Mouse (Mus musculus): ENCODE measurements around the gene Hcn1. TPM values are rescaled to one million over a fixed set of nuclear protein-coding genes. Genes with fewer than 3 reads are reported as not detected.

Hcn1 gene
- polyA plus RNA-seq, 1 experiment from 2014 or later = 0.29 TPM

- Histone ChIP-seq H3K9me3 (replicated peaks; ENCODE audit: control insufficient read depth, low read length) (no peaks in the 10 kb centered on the region), H3K36me3 (ENCODE audit: control insufficient read depth, insufficient read depth, low read length) (no peaks in the 10 kb centered on the region), H3K4me3 (ENCODE audit: low read depth, low read length) (no peak overlapping the region), H3K4me1 (ENCODE audit: control insufficient read depth, insufficient read depth, low read length) (peaks cover 10% of the 10 kb centered on the region; the same call in 1 of the 2 replicates), H3K27me3 (replicated peaks; ENCODE audit: control insufficient read depth, insufficient read depth, low read length) (peaks cover 14% of the 10 kb centered on the region), H3K27ac (ENCODE audit: low read depth, low read length) (no peak overlapping the region), H3K9ac (ENCODE audit: low read length) (no peak overlapping the region), H3K4me2 (ENCODE audit: low read length) (peak overlapping the region; percentile 90; the same call in 1 of the 2 replicates)
- DNase-seq (ENCODE audit: low spot score) = peak; percentile 49
- no peak for ATAC-seq
- WGBS = 41% methylated on average over 7 of the region's 7 CpGs
Observed at GRCm38 (mm10) chr13:117604073-117604472, 2.0 kb downstream of the Hcn1 start.

GRCm38 (mm10) chr13:117604971-117605750, 3.0 kb downstream of the Hcn1 start:
- Histone ChIP-seq H3K27me3 (replicated peaks; ENCODE audit: control insufficient read depth, insufficient read depth, low read length) (peaks cover 14% of the 10 kb centered on the region), H3K9me3 (replicated peaks; ENCODE audit: control insufficient read depth, low read length) (no peaks in the 10 kb centered on the region), H3K4me1 (ENCODE audit: control insufficient read depth, insufficient read depth, low read length) (peaks cover 10% of the 10 kb centered on the region; the same call in 1 of the 2 replicates), H3K36me3 (ENCODE audit: control insufficient read depth, insufficient read depth, low read length) (no peaks in the 10 kb centered on the region), H3K4me3 (ENCODE audit: low read depth, low read length) (no peak overlapping the region), H3K4me2 (ENCODE audit: low read length) (no peak overlapping the region), H3K27ac (ENCODE audit: low read depth, low read length) (no peak overlapping the region), H3K9ac (ENCODE audit: low read length) (no peak overlapping the region)
- ATAC-seq (no peak), DNase-seq (ENCODE audit: low spot score) (peak; percentile 2)
- 87% methylated on average over 5 of the region's 5 CpGs for WGBS

- H3K27me3 ChIP-seq (replicated peaks; ENCODE audit: control insufficient read depth, insufficient read depth, low read length) = no peaks in the 10 kb centered on the region
- no peak for DNase-seq (ENCODE audit: low spot score)
- no peak overlapping the region for H3K4me2 ChIP-seq (ENCODE audit: low read length)
- no peak overlapping the region for H3K27ac ChIP-seq (ENCODE audit: low read depth, low read length)
- H3K36me3 ChIP-seq (ENCODE audit: control insufficient read depth, insufficient read depth, low read length) = no peaks in the 10 kb centered on the region
- H3K9ac ChIP-seq (ENCODE audit: low read length) = no peak overlapping the region
- no peaks in the 10 kb centered on the region for H3K4me1 ChIP-seq (ENCODE audit: control insufficient read depth, insufficient read depth, low read length)
- no peak for ATAC-seq
- H3K4me3 ChIP-seq (ENCODE audit: low read depth, low read length) = no peak overlapping the region
- 97% methylated on average over 2 of the region's 2 CpGs for WGBS
- no peaks in the 10 kb centered on the region for H3K9me3 ChIP-seq (replicated peaks; ENCODE audit: control insufficient read depth, low read length)
Observed at GRCm38 (mm10) chr13:117611881-117612280, 9.8 kb downstream of the Hcn1 start.

GRCm38 (mm10) chr13:117619544-117619943, 17.4 kb downstream of the Hcn1 start:
- H3K4me1 ChIP-seq (ENCODE audit: control insufficient read depth, insufficient read depth, low read length) = no peaks in the 10 kb centered on the region
- H3K27me3 ChIP-seq (replicated peaks; ENCODE audit: control insufficient read depth, insufficient read depth, low read length) = no peaks in the 10 kb centered on the region
- WGBS = 87% methylated on average over 7 of the region's 7 CpGs
- no peak overlapping the region for H3K4me2 ChIP-seq (ENCODE audit: low read length)
- no peak for DNase-seq (ENCODE audit: low spot score)
- no peak overlapping the region for H3K4me3 ChIP-seq (ENCODE audit: low read depth, low read length)
- H3K27ac ChIP-seq (ENCODE audit: low read depth, low read length) = no peak overlapping the region
- no peaks in the 10 kb centered on the region for H3K9me3 ChIP-seq (replicated peaks; ENCODE audit: control insufficient read depth, low read length)
- no peak for ATAC-seq
- no peak overlapping the region for H3K9ac ChIP-seq (ENCODE audit: low read length)
- H3K36me3 ChIP-seq (ENCODE audit: control insufficient read depth, insufficient read depth, low read length) = no peaks in the 10 kb centered on the region

- Histone ChIP-seq H3K27ac (ENCODE audit: low read depth, low read length) (no peak overlapping the region), H3K4me2 (ENCODE audit: low read length) (no peak overlapping the region), H3K4me3 (ENCODE audit: low read depth, low read length) (no peak overlapping the region), H3K9ac (ENCODE audit: low read length) (no peak overlapping the region), H3K9me3 (replicated peaks; ENCODE audit: control insufficient read depth, low read length) (no peaks in the 10 kb centered on the region), H3K27me3 (replicated peaks; ENCODE audit: control insufficient read depth, insufficient read depth, low read length) (no peaks in the 10 kb centered on the region), H3K4me1 (ENCODE audit: control insufficient read depth, insufficient read depth, low read length) (no peaks in the 10 kb centered on the region), H3K36me3 (ENCODE audit: control insufficient read depth, insufficient read depth, low read length) (no peaks in the 10 kb centered on the region)
- 46% methylated on average over 2 of the region's 2 CpGs for WGBS
- DNase-seq (ENCODE audit: low spot score) = no peak
- ATAC-seq = no peak
Observed at GRCm38 (mm10) chr13:117657501-117657900, 55.4 kb downstream of the Hcn1 start.

- H3K4me1 ChIP-seq (ENCODE audit: control insufficient read depth, insufficient read depth, low read length) = no peaks in the 10 kb centered on the region
- no peak overlapping the region for H3K9ac ChIP-seq (ENCODE audit: low read length)
- H3K36me3 ChIP-seq (ENCODE audit: control insufficient read depth, insufficient read depth, low read length) = no peaks in the 10 kb centered on the region
- no peaks in the 10 kb centered on the region for H3K27me3 ChIP-seq (replicated peaks; ENCODE audit: control insufficient read depth, insufficient read depth, low read length)
- WGBS = 91% methylated on average over 17 of the region's 17 CpGs
- no peak overlapping the region for H3K4me3 ChIP-seq (ENCODE audit: low read depth, low read length)
- no peak overlapping the region for H3K27ac ChIP-seq (ENCODE audit: low read depth, low read length)
- no peaks in the 10 kb centered on the region for H3K9me3 ChIP-seq (replicated peaks; ENCODE audit: control insufficient read depth, low read length)
- ATAC-seq = no peak
- no peak overlapping the region for H3K4me2 ChIP-seq (ENCODE audit: low read length)
- DNase-seq (ENCODE audit: low spot score) = no peak
Observed at GRCm38 (mm10) chr13:117658414-117659175, 56.5 kb downstream of the Hcn1 start.

GRCm38 (mm10) chr13:117659511-117659910, 57.4 kb downstream of the Hcn1 start:
- DNase-seq (ENCODE audit: low spot score) (peak; percentile 35), ATAC-seq (no peak)
- Histone ChIP-seq H3K27me3 (replicated peaks; ENCODE audit: control insufficient read depth, insufficient read depth, low read length) (no peaks in the 10 kb centered on the region), H3K4me1 (ENCODE audit: control insufficient read depth, insufficient read depth, low read length) (no peaks in the 10 kb centered on the region), H3K9me3 (replicated peaks; ENCODE audit: control insufficient read depth, low read length) (no peaks in the 10 kb centered on the region), H3K4me2 (ENCODE audit: low read length) (no peak overlapping the region), H3K9ac (ENCODE audit: low read length) (no peak overlapping the region), H3K36me3 (ENCODE audit: control insufficient read depth, insufficient read depth, low read length) (no peaks in the 10 kb centered on the region), H3K27ac (ENCODE audit: low read depth, low read length) (no peak overlapping the region), H3K4me3 (ENCODE audit: low read depth, low read length) (no peak overlapping the region)
- WGBS = 78% methylated on average over 7 of the region's 7 CpGs

GRCm38 (mm10) chr13:117662661-117663060, 60.5 kb downstream of the Hcn1 start:
- Histone ChIP-seq H3K4me2 (ENCODE audit: low read length) (no peak overlapping the region), H3K36me3 (ENCODE audit: control insufficient read depth, insufficient read depth, low read length) (no peaks in the 10 kb centered on the region), H3K27me3 (replicated peaks; ENCODE audit: control insufficient read depth, insufficient read depth, low read length) (no peaks in the 10 kb centered on the region), H3K9ac (ENCODE audit: low read length) (no peak overlapping the region), H3K9me3 (replicated peaks; ENCODE audit: control insufficient read depth, low read length) (no peaks in the 10 kb centered on the region), H3K27ac (ENCODE audit: low read depth, low read length) (no peak overlapping the region), H3K4me1 (ENCODE audit: control insufficient read depth, insufficient read depth, low read length) (no peaks in the 10 kb centered on the region), H3K4me3 (ENCODE audit: low read depth, low read length) (no peak overlapping the region)
- ATAC-seq = no peak
- DNase-seq (ENCODE audit: low spot score) = peak; percentile 38
- WGBS = 83% methylated on average over 3 of the region's 3 CpGs

GRCm38 (mm10) chr13:117669303-117669702, 67.2 kb downstream of the Hcn1 start:
- no peaks in the 10 kb centered on the region for H3K9me3 ChIP-seq (replicated peaks; ENCODE audit: control insufficient read depth, low read length)
- no peak for DNase-seq (ENCODE audit: low spot score)

More at GRCm38 (mm10) chr13:117669303-117669702, 67.2 kb downstream of the Hcn1 start:
- H3K27me3 ChIP-seq (replicated peaks; ENCODE audit: control insufficient read depth, insufficient read depth, low read length) = no peaks in the 10 kb centered on the region
- no peak overlapping the region for H3K27ac ChIP-seq (ENCODE audit: low read depth, low read length)
- no peak overlapping the region for H3K9ac ChIP-seq (ENCODE audit: low read length)
- H3K4me3 ChIP-seq (ENCODE audit: low read depth, low read length) = no peak overlapping the region
- 69% methylated on average over 2 of the region's 2 CpGs for WGBS
- no peak for ATAC-seq
- no peaks in the 10 kb centered on the region for H3K36me3 ChIP-seq (ENCODE audit: control insufficient read depth, insufficient read depth, low read length)
- no peak overlapping the region for H3K4me2 ChIP-seq (ENCODE audit: low read length)
- H3K4me1 ChIP-seq (ENCODE audit: control insufficient read depth, insufficient read depth, low read length) = no peaks in the 10 kb centered on the region
